Mouse (Mus musculus): ENCODE results near the gene Lig1.
A peak's percentile ranks its signal among the peaks of the same experiment; 100 is the strongest.
"Not testable (repeated sequence)": the region's sequence is repeated elsewhere in the genome, so short reads cannot be mapped to it uniquely, and the experiment has no call there.

The Lig1 gene

DNA sequence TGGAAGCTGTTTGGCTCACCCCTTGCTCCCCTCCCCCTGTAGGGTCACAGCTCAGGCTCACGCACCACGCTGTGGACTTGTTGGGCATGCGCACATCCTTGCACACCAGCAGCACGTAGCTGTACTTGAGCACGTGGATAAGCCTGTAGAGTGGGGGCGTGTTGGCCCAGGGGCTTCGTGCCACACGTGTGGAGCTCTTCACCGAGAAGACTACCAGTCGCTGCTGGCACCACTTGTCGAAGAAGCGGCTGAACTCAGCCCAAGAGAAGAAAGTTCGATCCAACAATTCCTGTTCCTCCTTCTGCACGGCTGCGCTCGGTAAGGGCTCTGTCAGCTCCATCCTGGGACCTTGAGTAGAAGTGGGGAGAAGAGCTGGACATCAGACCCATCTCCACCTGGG, at the start of gene Lig1:
Gene Lig1, plus strand, starts transcription at position 203 of the 400 bp plus-strand sequence.
- no peak for DNase-seq

DNA sequence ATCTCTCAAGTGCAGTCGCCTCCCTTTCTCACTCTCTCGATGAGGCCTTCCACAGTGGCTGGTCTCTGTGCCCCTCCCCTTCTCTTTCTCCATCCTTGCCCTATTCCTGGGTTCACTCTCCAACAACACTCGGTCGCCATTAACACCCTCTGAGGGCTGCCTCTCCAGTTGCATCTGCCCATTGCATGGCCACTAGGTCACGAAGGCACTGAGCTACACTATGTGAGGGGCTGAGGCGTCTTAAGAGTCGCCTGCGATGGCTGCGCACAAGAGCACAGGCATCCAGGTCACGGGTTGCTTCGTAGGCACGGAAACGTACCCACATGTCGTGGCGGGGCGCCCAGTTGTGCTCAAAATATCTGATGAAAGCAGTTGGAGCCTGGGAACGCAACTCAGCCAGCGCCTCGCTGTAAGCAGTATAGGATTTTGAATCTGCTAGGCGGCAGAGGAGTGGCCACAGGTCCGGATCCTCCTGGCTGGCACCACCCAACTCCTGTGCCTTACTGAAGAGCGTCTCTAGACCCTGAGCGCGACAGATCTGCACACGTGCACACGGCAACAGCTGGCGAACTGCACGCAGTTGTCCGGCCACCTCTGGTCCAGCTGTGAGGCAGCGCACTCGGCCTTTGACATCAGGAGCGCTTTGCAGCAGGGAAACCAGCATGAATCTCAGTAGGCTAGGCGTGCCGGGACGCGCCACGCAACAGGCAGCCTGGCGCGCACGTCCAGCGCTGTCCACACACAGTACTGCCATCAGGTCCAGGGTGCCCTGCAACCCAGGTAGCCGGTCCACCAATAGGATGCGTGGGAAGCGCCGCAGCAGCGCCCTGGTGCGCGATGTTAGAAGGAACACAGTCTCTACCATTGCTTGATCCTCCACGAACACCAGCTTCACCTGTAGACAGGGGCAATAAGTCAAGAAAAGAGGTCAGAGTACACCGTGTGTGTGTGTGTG, 16.1 kb upstream of the Lig1 start:
- DNase-seq: no peak

DNA sequence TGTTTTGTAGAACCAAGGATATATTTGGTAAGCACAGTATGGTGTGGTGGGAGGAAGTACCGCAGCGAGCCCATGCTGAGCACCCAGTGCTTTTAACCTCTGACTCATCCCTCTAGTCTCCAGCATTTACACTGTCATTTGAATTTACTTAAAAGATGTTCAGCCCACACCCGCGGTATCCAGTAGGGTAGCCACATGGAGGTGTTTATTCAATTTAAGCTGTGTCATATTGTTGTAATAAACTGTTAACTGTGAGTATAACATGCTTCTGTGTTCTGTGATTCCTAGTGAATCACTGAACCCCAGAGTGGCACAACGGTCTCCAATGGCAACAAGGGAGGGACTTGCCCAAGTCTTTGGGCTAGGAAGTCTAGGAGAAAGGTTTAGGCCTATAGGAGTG, 13.2 kb upstream of the Lig1 start:
- no peak for DNase-seq

DNA sequence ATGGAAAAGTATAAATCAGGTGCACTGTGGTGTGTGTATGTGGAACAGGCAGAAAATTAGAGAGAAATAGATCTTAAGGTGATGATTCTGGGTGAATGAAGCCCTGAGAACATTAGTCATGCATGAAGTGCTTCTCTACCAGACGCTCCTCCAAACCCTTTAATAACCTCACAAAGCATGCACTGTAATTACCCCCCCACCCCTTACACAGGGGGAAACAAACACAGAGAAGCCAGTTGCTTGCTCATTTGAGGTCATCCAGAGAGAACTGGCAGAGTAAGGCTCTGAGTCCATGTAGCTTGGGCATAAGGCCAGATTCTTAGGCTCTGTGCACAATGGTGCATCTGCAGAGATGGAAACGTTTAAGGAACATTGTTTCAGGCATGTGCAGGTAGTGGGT, 12.7 kb upstream of the Lig1 start:
- no peak for DNase-seq

DNA sequence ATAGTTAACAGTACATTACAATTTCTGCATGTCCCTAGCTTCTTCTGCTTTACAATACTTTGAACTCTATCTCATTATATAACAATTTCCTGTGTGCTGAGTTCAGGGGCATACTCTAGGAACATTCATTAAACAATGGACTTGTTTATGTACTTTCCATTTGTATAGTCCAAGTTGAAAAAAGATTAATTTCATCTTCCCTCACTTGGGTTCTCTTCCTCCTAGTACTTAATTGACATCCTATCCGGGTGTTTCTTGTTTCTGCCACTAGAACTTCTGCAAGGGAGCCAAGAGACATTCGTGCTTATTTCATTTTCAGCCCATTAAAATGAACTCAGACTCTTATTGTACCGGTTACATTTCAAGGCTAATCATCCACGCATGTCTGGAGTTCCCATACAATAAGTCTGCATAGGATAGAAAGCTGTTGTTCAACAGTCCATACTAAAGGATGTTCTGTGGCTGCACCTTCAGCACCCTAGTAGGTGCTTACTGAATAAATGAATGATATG, 8.3 kb upstream of the Lig1 start:
- DNase-seq: no peak

DNA sequence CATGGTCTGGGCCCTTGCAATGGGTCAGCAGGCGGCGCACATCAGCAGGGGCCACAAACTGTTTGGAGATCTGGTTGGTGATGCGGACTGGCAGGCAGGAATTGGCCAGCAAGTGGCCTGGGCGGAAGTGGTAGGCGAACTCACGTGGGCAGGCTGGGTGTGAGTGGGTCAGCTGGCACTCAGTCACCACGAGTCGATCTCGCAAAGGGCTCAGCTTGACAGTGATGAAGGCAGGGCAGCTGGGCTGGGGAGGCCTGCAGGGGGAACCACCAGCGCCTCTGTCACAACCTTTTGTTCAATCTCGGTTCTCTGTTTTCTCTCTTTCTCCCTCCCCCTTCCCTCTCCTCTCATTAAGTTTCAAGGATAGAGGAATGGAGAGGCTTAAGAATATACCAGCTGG, 7.7 kb upstream of the Lig1 start:
- DNase-seq: no peak

DNA sequence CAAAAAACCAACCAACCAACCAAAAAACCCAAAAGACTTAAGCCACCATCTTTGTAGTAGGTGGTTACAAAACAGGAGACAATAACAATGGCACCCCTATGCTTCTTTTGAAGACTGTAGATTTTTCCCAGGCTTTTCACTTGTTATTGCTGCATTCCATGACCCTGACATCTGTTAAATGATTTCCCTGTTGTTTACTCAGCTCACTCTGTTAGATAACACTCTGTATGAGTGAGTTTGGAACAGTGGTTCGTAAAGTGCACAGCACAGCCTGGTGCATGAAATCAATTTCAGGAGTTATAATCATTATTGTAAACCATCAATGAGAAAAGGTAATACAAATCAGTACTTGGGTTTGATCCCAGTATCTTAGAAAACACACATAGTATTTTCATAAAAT, 5.4 kb upstream of the Lig1 start:
- no peak for DNase-seq

DNA sequence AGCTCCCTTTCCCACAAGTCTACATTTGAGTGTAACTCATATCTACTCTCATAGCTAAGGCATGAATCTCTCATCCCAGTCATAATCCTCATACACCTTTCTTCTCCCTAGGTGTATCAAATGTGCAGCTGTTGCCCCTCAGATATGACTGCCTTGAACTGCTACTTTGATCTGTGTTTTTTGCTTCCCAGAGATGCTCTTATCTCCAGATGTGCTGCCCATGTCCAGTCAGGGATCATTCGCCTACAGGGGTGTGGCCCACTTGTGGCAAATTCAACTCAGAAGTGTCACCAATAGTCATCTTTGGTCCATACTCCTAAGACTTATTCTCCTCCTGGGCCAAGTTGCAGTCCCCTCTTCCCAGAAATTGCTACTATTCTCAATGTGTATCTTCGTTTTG, 750 bp downstream of the Lig1 start:
- DNase-seq: no peak

DNA sequence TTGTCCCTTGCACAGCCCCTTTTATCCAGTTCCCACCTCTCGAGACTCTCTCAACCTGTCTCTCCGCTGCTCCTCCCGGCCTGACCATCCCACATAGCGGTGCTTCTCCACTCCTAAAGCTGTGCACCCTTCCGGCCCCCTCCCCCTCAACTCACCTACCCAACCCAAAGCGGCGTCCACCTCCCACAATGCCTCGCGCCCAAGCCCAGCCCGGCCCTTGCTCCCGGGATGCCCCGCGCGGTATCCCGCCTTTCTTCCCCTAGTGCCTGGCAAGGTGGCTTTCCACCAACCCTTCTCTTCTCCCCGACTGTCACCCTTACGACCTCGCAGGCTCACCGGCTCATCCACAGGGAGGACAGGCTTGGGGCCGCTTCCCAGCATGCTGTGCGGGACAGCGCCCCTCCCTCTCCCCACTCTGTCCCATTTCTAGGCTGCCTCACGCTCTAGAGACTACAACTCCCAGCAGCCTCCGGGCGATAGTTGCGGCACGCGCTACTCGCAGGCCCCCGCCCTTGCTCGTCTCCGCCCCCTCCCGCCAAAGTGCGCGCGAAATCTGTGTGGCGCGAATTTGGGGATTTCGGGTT, 1.3 kb downstream of the Lig1 start, which contains the start of gene Zswim9:
Gene Zswim9, minus strand, starts transcription at position 414 of the 584 bp plus-strand sequence.
- DNase-seq: peak; percentile 92

DNA sequence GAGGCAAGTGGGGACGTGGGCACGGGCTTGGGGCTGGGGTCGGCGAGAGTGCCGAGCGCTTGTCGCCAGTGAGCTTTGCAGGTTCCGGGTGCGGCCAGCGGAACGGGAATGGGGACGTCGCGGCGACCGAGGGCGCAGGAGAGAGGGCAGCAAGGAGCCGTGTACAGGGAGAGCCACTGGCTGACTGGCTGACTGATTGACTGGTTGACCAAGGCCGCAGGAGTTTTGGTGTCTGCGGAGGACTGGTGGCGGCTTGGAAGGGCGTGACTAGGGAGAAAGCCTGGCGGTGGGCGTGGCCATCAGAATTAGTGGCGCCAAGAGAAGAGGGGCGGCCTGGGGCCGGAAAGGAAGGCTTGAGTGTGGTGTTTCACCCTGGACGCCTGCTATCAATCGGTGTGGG, 1.9 kb downstream of the Lig1 start:
- DNase-seq: not testable (repeated sequence)

DNA sequence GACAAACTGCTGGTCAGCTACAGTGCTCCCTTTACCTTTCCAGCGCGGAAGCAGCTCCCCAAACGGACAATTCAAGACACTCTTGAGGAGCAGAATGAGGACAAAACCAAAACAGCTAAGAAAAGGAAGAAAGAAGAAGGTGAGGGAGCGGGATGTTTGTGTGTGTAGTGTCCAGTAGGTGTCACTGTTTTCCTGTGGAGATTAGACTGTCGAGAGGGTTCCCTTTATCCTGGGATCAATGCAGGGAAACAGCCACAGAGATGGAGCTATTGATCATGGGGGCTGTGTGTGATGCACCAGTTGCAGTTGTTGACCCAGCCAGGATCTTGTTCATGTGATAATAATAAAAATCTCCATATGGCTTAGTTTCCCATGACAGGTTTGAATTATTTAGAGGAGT, 11.5 kb downstream of the Lig1 start:
- DNase-seq: no peak

DNA sequence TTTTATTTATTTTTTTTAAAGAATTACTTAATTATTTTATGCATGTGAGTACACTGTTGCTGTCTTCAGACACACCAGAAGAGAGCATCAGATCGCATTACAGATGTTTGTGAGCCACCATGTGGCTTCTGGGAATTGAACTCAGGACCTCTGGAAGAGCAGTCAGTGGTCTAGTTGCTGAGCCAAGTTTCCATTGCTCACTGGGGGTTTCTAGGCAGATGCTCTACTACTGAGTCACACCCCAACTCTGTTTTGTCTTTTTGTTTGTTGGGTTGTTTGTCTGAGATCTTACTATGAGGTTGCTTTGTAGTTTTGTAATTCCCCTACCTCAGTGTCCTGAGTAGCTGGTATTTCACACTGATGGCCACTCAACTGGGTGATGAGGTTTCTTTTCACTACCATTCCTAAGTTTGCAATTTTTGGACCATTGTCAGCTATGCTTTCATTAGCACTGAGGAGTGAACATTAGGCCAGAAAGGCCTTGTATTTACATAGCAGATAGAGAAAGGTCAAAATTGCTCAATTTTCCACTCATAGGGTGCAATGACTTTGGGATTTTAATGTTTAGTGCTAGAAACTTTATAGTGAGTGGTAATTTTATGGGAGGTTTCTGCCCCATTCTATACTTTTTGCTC, 13.1 kb downstream of the Lig1 start:
- DNase-seq: no peak

DNA sequence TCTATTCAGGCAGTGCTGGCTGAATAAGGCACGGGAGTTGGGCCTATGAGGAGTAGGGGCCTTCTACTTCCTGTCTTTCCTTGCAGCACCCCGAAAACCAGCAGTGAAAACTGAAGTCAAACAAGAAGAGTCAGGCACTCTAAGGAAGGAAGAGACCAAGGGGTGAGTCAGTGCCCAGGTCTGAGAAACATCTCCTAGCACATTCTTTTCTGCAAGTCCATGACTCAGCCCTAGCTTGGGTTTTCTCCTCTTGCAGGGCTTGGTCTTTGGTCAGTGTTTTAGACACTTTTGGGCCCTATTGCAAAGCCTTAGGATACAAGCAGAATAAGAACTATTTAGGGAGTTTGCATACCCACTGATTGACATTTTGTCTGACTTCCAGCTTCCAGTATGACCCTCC, 14.3 kb downstream of the Lig1 start:
- no peak for DNase-seq

DNA sequence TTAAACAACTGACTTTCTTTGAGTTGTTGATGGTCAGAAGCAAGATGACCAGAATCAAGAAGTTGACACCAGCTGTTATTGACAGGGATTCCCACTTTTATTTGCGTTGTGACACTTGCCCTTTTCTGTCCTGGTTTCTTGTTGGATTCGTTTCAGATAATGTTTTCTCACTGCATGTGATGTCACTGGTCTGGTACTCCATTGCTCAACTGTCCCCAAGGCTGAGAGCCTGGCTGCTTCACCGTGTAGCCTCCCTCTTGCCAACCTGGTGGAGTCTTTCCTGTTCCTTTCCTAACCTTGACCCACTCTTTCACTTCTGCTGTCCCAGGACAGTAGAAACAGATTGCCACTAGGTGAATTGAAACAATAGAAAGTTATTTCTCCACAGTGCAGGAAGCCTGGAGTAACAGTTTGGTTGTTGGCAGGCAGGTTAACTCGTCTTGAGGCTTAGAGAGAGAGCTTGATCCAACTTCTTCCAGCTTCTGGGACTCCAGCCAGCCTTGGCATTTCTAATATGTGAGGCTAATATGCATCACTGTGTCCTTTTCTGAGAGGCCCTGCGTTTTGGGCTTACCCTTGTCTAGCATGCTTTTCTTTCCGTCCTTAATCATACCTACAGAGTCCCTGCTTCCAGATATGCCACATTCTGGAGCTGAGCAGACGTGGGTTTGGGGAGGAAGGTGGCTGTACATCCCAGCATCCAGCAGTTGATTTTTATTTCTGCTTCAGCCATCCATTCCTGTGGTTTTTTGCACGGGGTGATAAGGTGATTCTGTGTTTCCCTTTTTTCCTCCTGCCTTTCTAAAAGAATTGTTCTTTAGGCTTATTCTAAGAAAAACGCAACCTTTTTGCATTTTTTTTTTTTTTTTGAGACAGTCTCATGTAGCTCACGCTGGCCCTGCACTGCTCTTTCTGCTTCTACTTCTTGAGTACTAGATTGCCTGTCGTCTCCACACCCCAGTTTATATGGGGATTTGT, 17.1 kb downstream of the Lig1 start:
- no peak for DNase-seq

DNA sequence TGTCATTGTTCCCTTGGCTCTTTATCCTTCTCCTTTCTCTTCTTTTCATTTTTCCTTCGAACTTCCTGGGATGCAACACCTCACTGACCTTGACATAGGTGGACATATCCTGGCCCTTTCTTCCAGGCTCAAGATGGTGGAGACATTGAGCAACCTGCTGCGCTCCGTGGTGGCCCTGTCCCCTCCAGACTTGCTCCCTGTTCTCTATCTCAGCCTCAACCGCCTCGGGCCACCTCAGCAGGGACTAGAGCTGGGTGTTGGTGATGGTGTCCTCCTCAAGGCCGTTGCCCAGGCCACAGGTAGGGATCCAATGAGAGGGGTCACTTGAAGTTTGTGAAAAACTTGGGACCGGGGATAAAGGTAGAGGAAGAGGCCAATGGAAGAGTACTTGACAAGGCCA, 18.2 kb downstream of the Lig1 start:
- DNase-seq: no peak

DNA sequence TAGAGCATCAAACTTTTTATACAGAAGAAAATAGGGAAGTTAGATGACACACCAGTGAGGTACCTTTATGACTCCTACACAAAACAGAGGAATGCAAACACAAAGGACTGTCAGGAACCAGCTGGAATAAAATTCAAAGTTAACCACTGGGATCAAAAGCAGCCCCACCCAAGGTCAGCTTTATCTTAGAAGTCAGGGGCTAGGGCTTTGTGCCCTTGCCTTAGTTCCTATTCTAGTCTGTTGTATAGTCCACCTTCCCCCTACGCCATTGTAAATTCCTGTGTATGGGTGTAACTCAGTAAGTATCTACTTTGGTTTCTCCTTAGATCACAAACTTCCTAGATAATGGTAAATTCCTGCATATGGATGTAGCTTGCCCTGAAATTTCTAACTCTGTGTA, 20.6 kb downstream of the Lig1 start:
- no peak for DNase-seq

DNA sequence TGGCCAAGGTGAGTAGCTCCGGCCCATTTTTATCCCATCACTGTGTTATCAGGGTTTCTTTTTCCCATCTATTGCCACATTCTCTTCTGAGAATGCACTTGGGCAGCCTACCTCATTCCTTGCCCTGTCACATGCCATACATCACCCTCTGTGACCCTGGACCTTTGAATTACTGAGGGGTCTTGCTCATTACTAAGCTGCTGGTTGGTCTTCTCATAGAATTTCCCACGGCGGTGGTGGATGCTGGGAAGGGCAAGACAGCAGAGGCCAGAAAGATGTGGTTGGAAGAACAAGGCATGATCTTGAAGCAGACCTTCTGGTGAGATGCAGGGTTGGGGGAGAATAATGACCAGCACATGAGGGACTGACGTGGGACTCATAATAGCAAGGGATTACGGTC, 21.7 kb downstream of the Lig1 start:
- no peak for DNase-seq

DNA sequence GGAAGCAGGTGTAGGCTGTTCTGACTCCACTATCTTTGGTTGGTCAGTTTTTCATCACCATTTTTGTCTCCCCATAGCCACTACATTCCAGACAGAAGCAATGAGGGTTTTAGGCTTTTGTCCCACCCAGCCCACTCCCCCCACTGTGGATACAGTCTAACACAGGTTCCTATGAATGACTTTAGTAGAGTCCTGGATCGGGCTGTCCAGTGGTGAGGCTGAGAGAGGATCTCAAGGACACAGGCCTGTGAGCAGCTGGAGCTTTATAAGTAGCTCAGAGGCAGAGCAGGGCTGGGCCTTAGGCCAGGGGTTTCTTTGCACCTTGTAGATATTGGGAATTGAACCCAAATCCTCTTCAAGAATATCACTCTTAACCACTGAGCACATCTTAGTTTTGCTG, 24.6 kb downstream of the Lig1 start:
- no peak for DNase-seq

DNA sequence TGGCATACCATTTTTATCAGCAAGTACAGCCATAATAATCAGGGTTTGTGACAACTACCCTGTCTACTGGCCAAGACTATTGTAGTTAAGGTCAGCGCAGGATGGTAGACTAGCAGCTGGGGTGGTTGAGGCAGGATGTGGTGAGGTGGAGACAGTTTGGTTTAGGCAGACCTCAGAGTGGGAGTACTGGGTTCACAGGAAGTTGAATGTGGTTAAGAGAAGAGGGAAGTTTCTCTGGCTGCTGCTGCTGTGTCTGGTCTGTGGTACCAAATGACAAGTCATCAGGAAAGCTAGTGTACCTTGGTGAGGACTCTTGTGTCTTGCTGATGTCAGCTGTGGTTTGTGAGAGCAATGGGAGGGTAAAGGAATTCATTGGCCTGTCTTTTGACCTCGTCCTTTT, 25.7 kb downstream of the Lig1 start:
- peak; percentile 23 for DNase-seq

DNA sequence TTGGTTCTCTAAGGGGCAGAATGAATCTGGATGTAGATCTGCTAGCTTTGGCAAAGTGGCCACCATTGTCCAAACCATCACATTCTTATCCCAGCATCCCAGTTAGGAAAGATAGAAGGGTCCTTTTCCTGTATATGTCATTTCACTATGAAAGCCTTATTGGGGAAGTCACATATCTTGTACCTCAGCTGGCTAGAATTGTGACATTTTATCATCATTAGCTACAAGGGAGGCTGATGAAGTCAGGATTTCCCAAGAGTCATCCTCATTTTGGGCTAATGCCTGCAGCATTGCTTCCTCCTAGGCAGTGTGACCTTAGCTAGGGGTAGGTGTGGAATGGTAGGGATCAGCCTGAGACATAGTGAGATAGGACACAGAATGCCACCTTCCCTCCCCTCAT, 26.3 kb downstream of the Lig1 start:
- no peak for DNase-seq

DNA sequence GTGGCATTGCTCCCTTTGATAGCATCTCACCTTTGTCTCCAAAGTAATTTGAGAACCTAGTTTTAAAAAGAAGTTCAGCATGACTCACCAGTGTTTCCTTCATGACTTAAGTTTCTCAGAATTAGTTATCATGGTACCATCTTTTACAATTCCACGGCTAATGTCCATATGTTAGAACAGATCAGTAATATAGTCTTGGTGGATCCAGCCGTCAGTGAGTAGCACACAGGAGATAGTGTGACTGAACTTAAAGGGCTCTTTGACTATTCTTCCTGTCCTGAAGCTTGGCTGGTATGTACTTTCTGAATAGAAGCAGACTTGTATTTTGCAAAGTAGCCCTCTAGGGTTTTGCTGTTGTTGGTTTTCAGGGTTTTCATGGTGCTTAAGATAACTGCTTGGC, 32.3 kb downstream of the Lig1 start:
- no peak for DNase-seq

DNA sequence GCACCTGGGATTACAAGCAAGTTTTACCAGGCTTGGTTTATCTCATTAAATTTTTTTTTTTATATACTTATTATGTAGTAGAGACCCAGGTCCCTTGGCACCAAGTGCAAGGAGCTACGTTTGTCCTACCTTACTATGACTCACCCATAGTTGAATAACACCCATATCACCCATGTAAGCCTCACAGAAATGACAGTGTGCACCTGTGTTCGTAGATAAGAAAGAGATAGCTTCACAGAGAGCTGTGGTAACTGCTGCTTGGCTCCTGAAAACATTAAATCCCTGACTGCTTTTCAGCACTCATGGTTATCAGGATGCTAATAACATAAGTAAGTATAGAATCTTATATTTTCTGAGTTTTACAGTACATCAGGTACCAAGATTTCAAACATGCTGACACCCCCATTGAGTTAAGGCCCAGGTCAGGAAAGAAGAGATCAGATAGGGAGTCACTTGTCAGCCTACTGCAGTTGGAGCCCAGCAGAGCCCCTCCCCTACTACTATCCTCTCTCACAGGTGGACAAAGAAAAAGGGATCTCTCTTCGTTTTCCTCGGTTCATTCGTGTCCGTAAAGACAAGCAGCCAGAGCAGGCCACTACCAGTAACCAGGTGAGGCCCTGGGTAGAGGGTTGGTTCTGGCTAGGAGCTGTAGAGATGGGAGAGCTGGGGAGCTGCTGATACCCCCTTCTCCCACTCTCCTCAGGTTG, 33.6 kb downstream of the Lig1 start:
- no peak for DNase-seq

Measured in layer of hippocampus, adult 9-11 months (tissue).